Mouse (Mus musculus) neural tube, embryonic 14.5 days (tissue): ENCODE results near the gene Itgb4. TPM values are rescaled to one million over a fixed set of nuclear protein-coding genes. Genes with fewer than 3 reads are reported as not detected.

ENCODE experiments used
- ATAC-seq: fragments of 200-750 bp; cut with Nextera tagmentation; 2 replicates; pipeline ENCODE4 v1.8.0; 2017; ENCODE audit warnings: low read depth, mild to moderate bottlenecking, moderate TSS enrichment, moderate library complexity
- H3K27ac ChIP-seq: fragments of 300-500 bp; sonication (generic); 2 replicates; pipeline ENCODE4 v1.5.1; 2014; ENCODE audit warnings: low read depth, mild to moderate bottlenecking, control low read depth, low read length, moderate library complexity, mixed read lengths
- H3K27me3 ChIP-seq: fragments of 300-500 bp; sonication (generic); 2 replicates; pipeline ENCODE4 v1.6.1; 2014; ENCODE audit warnings: low read length; ENCODE audit not compliant: control insufficient read depth, insufficient read depth
- H3K36me3 ChIP-seq: fragments of 300-500 bp; sonication (generic); 2 replicates; pipeline ENCODE4 v1.6.1; 2014; ENCODE audit warnings: low read length, mixed read lengths; ENCODE audit not compliant: control insufficient read depth, insufficient read depth
- H3K4me1 ChIP-seq: fragments of 300-500 bp; sonication (generic); 2 replicates; pipeline ENCODE4 v1.6.1; 2014; ENCODE audit warnings: low read length; ENCODE audit not compliant: control insufficient read depth, insufficient read depth
- H3K4me2 ChIP-seq: fragments of 300-500 bp; sonication (generic); 2 replicates; pipeline ENCODE4 v1.6.1; 2014; ENCODE audit warnings: mild to moderate bottlenecking, low read depth, low read length, control low read depth
- H3K4me3 ChIP-seq: fragments of 300-500 bp; sonication (generic); 2 replicates; pipeline ENCODE4 v1.5.1; 2014; ENCODE audit warnings: low read depth, low read length, control low read depth, mixed read lengths
- H3K9ac ChIP-seq: fragments of 300-500 bp; sonication (generic); replicated peaks from 2 replicates; pipeline ENCODE4 v1.6.1; 2014; ENCODE audit warnings: low read depth, mild to moderate bottlenecking, control low read depth, low read length, mixed read lengths
- H3K9me3 ChIP-seq: fragments of 300-500 bp; sonication (generic); 2 replicates; pipeline ENCODE4 v1.6.1; 2016; ENCODE audit warnings: low read length; ENCODE audit not compliant: control insufficient read depth
- WGBS: fragments of 180-500 bp; shearing (Covaris S2); extraction: QIAGEN DNeasy Blood & Tissue Kit; methylation state at CpG from one replicate; pipeline ENCODE4 v1.1.7; 2014; 5-methylcytosine and 5-hydroxymethylcytosine counted together
- polyA plus RNA-seq: library from polyadenylated mRNA; unstranded; fragments of >200 nt; fragmentation: Nextera tagmentation; extraction: Ambion mirVana; gene quantifications from 2 replicates; pipeline ENCODE4 v1.2.1, GENCODE M21; 2014

Gene Itgb4
- polyA plus RNA-seq, 1 experiment from 2014 or later: 1.6 TPM

DNA sequence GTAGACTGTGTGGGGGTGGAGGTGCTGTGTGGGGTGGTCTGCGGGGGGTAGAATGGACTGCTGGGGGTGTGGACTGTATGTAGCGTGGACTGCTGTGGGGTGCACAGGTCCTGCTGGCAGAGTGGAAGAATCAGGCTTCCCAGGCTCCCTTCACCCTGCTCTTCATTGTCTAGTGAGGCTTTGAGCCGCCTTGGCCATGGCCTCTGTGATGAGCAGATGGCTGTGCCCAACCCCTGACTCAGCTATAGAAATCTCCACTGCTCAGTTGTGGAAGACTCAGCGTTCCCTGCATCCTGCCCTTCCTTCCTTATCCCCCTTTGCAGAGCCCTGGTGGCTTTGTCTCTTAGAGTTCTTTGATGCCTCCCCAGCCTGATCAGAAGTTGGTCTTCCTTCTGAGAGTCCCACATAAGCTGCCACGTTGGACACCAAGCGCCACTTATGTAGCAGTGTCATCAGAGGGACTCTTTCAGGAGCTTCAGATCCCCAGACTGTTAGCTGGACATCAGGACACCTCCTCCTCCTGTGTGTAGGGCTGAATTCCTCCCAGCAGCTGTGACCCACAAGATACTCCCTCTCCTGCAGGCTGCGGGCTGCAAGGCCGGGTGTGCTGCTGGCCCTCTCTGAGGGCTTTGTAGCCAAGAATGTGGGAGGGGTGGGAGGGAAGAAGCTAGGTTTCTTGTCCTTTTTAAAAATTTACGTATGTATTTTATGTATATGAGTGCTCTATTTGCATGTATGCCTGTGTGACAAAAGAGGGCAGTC, 11.7 kb upstream of the Itgb4 start:
- Histone ChIP-seq H3K9ac (no peak overlapping the region), H3K27ac (no peak overlapping the region), H3K9me3 (no peaks in the 10 kb centered on the region), H3K4me3 (no peak overlapping the region), H3K4me1 (no peaks in the 10 kb centered on the region), H3K36me3 (peaks cover 64% of the 10 kb centered on the region), H3K4me2 (no peak overlapping the region), H3K27me3 (no peaks in the 10 kb centered on the region)
- 89% methylated on average over 8 of the region's 9 CpGs for WGBS
- ATAC-seq: no peak

DNA sequence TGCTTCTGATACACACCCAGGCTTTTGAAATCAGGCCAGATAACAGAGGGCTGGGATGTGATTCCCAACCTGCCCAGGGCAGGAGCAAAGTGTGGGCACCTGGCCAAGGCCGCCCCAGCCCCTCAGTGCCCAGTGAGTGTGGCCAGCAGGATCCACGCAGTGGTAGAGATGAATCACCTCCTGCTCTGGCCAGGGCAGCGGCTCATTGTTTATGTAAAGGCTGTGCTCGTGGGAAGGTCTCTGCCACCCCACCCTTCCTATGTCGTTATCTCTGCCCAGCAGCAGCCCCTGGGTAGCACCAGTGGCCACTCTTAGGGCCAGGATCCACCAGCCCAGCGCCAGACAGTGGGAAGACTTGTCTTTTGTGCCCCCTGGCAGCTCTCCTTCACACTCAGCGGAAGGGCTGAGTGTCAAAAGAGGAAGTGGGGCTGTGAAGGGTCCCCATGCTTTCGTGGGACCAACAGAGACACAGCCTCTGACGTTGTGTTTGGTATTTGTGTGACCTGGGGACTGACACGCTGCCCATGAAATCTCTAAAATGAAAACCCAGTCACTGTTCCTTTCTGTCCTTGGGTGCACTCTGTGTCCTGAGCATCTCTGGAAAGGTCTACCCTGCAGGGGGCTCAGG, 9.4 kb upstream of the Itgb4 start:
- WGBS: 89% methylated on average over 10 of the region's 10 CpGs
- no peak overlapping the region for H3K4me3 ChIP-seq

DNA sequence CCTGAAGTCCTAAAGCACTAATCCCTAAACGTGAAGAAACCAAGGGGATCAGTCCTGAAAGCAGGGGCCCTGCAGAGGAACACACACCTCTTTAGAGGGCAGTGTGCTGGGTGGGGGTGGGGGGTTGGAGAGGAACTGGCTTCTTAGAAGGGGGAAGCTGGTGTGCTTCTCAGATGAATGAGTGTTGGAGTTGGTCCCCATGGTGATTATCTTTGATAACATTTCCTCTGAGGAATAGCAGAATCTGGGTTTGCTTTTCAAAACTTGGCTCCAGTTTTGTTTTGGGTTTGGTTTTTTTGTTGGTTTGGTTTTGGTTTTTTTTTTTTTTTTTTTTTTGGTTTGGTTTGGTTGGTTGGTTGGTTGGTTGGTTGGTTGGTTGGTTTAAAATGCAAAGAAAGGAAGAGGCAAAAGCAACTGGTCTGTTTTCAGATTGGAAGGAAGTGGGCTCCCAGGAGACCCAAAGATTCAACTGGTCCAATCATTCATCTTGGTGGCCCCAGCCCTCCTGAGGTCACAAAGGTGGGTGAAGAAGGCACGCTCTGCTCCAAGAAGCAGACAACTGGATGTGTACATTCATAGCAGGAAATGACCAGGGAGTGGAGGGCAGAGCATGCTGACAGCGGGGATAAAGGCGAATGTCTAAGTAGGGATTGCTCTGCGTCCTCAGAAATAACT, 5.6 kb upstream of the Itgb4 start:
- peaks cover 27% of the 10 kb centered on the region for H3K36me3 ChIP-seq
- peaks cover 3% of the 10 kb centered on the region for H3K27me3 ChIP-seq
- WGBS: 64% methylated on average over 5 of the region's 5 CpGs
- ATAC-seq: no peak
- no peak overlapping the region for H3K9ac ChIP-seq
- H3K4me2 ChIP-seq: no peak overlapping the region
- no peaks in the 10 kb centered on the region for H3K4me1 ChIP-seq
- no peak overlapping the region for H3K27ac ChIP-seq
- no peak overlapping the region for H3K4me3 ChIP-seq
- no peaks in the 10 kb centered on the region for H3K9me3 ChIP-seq

More for the DNA sequence above, 9.4 kb upstream of the Itgb4 start:
- Histone ChIP-seq H3K4me1 (no peaks in the 10 kb centered on the region), H3K27me3 (no peaks in the 10 kb centered on the region), H3K9ac (no peak overlapping the region), H3K4me2 (no peak overlapping the region), H3K27ac (no peak overlapping the region), H3K9me3 (no peaks in the 10 kb centered on the region), H3K36me3 (peaks cover 62% of the 10 kb centered on the region)
- no peak for ATAC-seq

DNA sequence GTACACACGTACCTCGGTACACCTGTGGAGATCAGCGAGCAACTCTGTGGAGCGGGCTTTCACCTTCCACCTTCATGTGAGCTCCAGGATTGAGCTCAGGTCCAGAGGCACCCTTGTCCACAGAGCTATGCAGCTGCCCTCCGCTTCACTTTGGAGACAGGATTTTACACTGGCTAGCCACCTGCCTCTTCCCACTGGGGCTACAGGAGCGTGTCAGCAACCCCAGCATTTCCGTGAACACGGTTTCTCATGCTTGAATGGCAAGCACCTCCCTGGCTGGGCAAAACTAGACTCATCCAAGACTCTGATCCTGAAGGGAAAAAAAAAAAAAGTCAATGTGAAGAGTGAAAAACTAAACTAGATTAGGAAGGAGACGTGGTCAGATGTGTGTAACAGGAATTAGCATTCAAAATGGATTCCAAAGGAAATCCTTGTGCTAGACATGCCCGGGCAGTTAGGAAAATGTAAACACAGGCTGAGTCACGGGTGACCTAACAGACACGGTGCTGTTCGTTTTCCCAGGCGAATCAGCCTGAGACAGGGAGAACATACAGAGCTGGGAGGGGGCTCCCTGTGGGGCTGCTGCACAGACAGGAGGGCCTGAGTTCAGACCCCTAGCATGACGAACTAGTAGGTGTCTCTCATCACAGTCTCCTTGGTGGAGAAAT, 4.4 kb upstream of the Itgb4 start:
- no peak overlapping the region for H3K4me2 ChIP-seq
- H3K27me3 ChIP-seq: peaks cover 14% of the 10 kb centered on the region
- no peak for ATAC-seq
- no peak overlapping the region for H3K27ac ChIP-seq
- 68% methylated on average over 15 of the region's 15 CpGs for WGBS
- H3K9ac ChIP-seq: no peak overlapping the region
- no peak overlapping the region for H3K4me3 ChIP-seq
- no peaks in the 10 kb centered on the region for H3K9me3 ChIP-seq
- peaks cover 14% of the 10 kb centered on the region for H3K36me3 ChIP-seq
- peaks cover 7% of the 10 kb centered on the region for H3K4me1 ChIP-seq

GRCm38 (mm10) chr11:115971016-115971415, 3.5 kb upstream of the Itgb4 start:
- H3K9ac ChIP-seq: no peak overlapping the region
- no peak overlapping the region for H3K4me2 ChIP-seq
- no peak overlapping the region for H3K27ac ChIP-seq
- peaks cover 5% of the 10 kb centered on the region for H3K36me3 ChIP-seq
- H3K4me3 ChIP-seq: no peak overlapping the region
- no peaks in the 10 kb centered on the region for H3K9me3 ChIP-seq
- 70% methylated on average over 6 of the region's 6 CpGs for WGBS
- peaks cover 7% of the 10 kb centered on the region for H3K4me1 ChIP-seq
- ATAC-seq: no peak
- peaks cover 17% of the 10 kb centered on the region for H3K27me3 ChIP-seq

DNA sequence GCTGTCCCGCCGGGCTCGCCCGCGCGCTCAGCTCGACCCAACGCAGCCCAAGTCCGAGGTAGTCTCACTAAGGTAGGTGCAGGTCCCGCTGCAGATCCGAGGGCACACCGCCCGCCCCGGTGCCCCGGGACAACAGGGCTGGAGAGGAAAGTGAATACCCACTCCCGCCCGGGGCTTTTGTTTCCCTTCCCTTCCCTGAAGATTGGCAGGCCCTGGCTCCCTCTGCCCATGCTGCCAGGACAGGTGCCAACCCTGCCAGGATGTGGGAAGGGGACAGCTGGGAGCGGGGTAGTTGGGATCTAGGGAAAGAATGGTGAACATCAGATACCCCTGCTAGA, 543 bp downstream of the Itgb4 start:
- H3K4me1 ChIP-seq: peaks cover 7% of the 10 kb centered on the region
- H3K4me2 ChIP-seq: peak overlapping the region; percentile 54
- ATAC-seq: no peak
- peaks cover 18% of the 10 kb centered on the region for H3K27me3 ChIP-seq
- 4% methylated on average over 18 of the region's 18 CpGs for WGBS
- no peaks in the 10 kb centered on the region for H3K9me3 ChIP-seq
- H3K9ac ChIP-seq: peak overlapping the region; percentile 44
- H3K4me3 ChIP-seq: peak overlapping the region; percentile 32
- no peaks in the 10 kb centered on the region for H3K36me3 ChIP-seq
- H3K27ac ChIP-seq: no peak overlapping the region

DNA sequence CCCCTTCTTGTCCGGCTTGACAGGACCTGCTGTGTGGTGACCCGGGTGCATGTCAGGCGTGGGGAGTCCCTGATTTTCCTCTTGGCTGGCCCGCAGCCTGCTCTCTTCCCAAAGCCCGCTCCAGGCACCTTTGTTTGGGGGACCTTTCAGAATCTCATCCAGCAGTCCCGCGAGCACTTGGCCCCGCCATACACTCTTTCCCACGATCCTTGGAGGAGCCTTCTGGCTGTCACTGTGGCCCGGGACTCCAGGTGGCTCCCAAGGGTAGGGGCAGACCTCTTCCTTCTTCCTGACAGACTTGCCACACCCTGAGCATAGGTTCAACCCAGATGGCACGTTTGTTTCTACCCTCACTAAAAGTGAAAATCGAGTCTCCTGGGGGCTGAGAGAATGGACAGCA, 1.0 kb downstream of the Itgb4 start:
- Histone ChIP-seq H3K4me1 (peaks cover 7% of the 10 kb centered on the region), H3K9ac (no peak overlapping the region), H3K4me2 (peak overlapping the region; percentile 54; the same call in 1 of the 2 replicates), H3K4me3 (no peak overlapping the region), H3K27ac (no peak overlapping the region), H3K9me3 (no peaks in the 10 kb centered on the region), H3K36me3 (no peaks in the 10 kb centered on the region), H3K27me3 (peaks cover 18% of the 10 kb centered on the region)
- WGBS: 30% methylated on average over 12 of the region's 12 CpGs
- ATAC-seq: no peak

GRCm38 (mm10) chr11:115982472-115982871, 8.0 kb downstream of the Itgb4 start:
- no peaks in the 10 kb centered on the region for H3K4me1 ChIP-seq
- H3K9me3 ChIP-seq: no peaks in the 10 kb centered on the region
- H3K27ac ChIP-seq: no peak overlapping the region
- no peak overlapping the region for H3K4me2 ChIP-seq
- no peak for ATAC-seq
- H3K4me3 ChIP-seq: no peak overlapping the region
- no peaks in the 10 kb centered on the region for H3K27me3 ChIP-seq
- 91% methylated on average over 15 of the region's 15 CpGs for WGBS
- H3K9ac ChIP-seq: no peak overlapping the region
- H3K36me3 ChIP-seq: no peaks in the 10 kb centered on the region

DNA sequence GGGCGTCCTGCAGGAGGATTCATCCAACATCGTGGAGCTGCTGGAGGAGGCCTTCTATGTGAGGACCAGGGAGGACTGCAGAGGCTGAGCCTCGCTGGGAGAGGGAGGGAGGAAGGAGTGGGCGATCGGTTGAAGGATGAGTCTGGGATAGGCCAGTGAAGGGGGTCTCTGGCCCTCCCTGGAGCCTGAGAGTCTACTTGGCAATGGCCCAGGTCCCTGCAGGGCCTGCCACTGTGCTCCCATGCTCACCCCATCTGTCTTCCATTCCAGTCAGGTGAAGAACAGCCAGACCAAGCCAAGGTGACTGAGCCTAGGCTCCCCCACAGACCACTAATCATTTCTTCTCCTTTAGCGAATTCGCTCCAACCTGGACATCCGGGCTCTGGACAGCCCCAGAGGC, 8.8 kb downstream of the Itgb4 start:
- 86% methylated on average over 8 of the region's 8 CpGs for WGBS
- Histone ChIP-seq H3K9me3 (no peaks in the 10 kb centered on the region), H3K27ac (no peak overlapping the region), H3K36me3 (no peaks in the 10 kb centered on the region), H3K4me1 (no peaks in the 10 kb centered on the region), H3K4me2 (no peak overlapping the region), H3K4me3 (no peak overlapping the region), H3K9ac (no peak overlapping the region), H3K27me3 (no peaks in the 10 kb centered on the region)
- no peak for ATAC-seq
